Mouse (Mus musculus) cerebellum, adult 9-11 months (tissue): ENCODE measurements around the gene Crb2.

Experiments
- DNase-seq: peaks from one replicate; pipeline ENCODE4 v3.0.0; 2022

Gene Crb2

DNA sequence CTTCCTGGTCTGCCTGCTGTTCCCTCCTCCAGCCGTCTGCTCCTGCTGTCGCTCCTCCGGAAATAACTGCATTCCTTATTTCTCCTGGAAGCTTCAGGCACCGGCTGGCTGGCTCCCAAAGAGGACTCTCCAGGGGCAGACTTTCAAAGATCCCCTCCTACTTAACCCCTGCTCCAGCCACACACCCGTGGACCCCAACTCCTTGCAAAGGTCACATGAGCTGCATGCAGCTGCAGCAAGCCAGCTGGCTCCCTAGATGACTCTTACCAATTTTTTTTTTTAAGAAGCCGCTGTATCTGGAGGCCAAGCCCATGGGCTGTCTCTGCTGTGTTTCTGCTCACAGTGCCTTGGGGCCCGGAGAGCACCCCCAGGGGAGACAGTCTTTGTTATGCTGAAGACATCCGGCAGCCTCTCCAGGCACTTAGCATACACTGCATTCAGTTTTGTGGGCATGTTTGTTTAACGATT is 8.9 kb upstream of the Crb2 start:
- DNase-seq: no peak

- DNase-seq: no peak
These were observed 8.3 kb upstream of the Crb2 start for GRCm38 (mm10) chr2:37767739-37768138.

GRCm38 (mm10) chr2:37768903-37769302 is 7.1 kb upstream of the Crb2 start:
- no peak for DNase-seq

DNA sequence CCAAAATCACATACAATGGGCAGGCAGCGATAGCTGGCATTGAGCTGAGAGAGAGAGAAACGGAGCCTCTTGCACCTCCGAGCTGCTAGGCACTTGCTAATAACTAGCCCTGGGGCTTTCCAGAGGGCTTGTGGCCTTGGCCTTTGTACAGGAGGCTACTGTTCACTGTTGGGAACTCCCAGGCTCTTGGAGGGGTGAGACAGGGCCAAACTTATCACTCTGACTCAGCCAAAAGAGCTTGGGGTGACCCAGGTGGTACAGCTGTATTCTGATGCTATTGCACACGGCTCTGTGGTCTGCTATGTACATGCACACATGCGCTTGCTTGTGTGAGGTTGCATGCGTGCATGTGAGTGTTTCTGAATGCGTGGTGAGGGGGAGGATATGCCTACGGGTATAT is 6.3 kb upstream of the Crb2 start:
- no peak for DNase-seq

GRCm38 (mm10) chr2:37771618-37772285 is 4.3 kb upstream of the Crb2 start:
- peak; percentile 90 for DNase-seq

GRCm38 (mm10) chr2:37774571-37774970 is 1.5 kb upstream of the Crb2 start:
- no peak for DNase-seq

DNA sequence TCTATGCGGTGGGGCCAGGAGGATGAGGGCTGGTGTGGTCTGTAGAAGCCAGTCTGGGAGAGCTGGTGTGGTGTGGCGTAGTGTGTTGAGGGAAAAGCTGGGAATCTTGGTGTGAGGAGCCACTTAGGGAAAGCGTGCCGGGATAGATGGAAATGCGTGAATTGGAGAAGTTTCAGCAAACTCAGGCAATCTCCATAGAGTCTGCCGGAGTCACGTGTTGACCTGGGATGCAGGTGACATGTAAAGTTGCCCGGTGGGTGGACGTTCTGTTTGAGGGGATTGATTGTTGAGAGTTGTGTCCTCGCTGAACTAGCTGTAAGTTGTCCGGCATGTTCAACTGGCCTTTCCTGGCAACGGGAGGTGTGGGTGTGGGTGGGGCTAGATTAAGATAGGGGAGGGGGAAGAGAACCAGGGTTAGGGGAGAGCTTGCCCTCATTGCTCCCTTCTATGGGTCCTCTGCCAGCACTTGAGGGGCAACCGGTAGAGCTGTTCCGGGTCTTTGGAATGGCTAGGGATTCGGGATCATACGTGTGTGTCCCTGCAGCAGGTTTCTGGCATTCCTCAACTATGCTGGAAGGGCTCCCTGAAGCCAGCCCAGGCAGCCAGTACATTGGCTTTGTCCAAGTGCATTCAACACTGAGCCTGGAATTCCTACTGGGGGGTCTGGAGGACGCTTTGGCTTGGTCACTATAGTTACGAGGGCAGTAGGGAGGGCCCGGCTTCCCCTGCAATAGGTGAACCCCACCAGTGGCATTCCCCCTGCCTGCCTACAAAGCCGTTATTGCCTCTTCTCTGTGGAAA is 762 bp downstream of the Crb2 start:
- no peak for DNase-seq

- DNase-seq: no peak
These were observed 2.1 kb downstream of the Crb2 start for GRCm38 (mm10) chr2:37777958-37778720.

GRCm38 (mm10) chr2:37780270-37780929 is 4.4 kb downstream of the Crb2 start:
- no peak for DNase-seq

GRCm38 (mm10) chr2:37781421-37781820 is 5.4 kb downstream of the Crb2 start:
- no peak for DNase-seq

GRCm38 (mm10) chr2:37782002-37782401 is 6.0 kb downstream of the Crb2 start:
- no peak for DNase-seq

DNA sequence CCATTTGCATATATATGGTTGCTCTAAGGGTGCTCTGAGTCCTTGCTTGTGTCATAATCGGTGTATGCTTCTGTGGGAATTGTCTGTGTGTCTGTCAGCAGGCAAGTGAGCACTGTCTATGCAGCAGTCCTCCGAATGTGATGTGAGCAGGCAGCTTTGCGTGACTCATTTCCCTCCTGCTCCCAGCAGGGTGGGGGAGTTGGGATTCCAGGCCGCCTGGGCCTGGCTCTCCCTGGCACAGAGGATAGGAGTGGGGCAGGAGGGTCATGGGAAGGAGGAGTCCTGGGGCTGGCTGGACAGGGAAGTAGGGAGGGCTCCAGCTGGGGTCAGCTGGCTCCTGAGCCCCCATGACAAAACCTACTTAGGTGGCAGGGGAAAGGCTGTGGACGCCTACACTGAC is 8.4 kb downstream of the Crb2 start:
- no peak for DNase-seq

DNA sequence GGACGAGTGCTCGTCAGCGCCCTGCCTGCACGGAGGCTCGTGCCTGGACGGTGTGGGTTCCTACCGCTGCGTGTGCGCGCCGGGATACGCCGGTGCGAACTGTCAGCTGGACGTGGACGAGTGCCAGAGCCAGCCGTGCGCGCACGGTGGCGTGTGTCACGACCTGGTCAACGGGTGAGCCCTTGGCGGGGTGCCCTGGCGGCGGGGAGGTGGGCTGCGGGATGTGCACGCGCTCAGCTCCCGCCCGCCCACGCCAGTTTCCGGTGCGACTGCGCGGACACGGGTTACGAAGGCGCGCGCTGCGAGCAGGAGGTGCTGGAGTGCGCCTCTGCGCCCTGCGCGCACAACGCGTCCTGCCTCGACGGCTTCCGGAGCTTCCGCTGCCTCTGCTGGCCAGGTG is 10.4 kb downstream of the Crb2 start:
- peak; percentile 52 for DNase-seq

- peak; percentile 76 for DNase-seq
These were observed 12.3 kb downstream of the Crb2 start for GRCm38 (mm10) chr2:37788176-37788962.

DNA sequence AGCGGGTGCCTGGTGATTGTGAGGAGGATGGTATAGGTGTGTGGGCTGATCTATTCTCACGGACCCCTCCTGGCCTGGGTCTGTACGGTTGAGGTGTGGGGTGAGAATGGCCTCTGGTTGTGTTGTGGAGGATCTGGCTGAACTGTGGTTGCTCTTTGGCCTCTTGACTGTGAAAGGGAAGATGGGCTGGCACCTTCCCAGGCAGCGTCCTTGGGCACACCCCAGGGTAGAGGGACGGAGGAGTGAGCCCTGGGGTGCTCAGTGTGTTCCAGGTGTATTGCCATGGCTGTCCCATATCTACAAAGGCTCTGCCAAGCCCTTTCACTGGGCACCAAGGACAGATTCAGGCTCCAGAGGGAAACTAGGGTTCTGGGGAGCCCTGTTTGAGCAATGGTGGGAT is 13.0 kb downstream of the Crb2 start:
- DNase-seq: peak; percentile 53

GRCm38 (mm10) chr2:37789995-37790394 is 13.9 kb downstream of the Crb2 start:
- peak; percentile 70 for DNase-seq

GRCm38 (mm10) chr2:37790738-37791137 is 14.7 kb downstream of the Crb2 start:
- DNase-seq: peak; percentile 56

- no peak for DNase-seq
These were observed 15.3 kb downstream of the Crb2 start for GRCm38 (mm10) chr2:37791340-37791739.

DNA sequence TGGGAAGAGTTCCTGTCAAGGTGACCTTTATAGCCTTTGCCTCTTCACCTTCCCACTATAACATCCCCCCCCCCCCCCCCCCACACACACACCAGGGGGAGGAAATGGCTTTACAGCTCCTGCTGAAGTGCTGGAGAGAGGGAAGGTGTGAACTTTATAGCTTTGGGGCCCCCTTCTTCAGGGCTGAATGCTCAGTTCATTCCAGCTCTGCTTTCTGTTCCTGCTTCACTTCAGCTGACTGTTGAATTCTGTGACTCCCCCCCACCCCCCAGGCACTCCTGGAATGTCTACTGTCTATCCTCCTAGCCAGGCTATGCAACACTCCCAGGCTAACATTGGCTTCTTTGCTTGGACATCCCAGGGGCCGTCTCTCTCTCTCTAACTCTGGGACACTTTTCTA is 20.0 kb downstream of the Crb2 start:
- no peak for DNase-seq

GRCm38 (mm10) chr2:37797046-37797445 is 21.0 kb downstream of the Crb2 start:
- no peak for DNase-seq

GRCm38 (mm10) chr2:37799137-37799536 is 23.1 kb downstream of the Crb2 start:
- no peak for DNase-seq

DNA sequence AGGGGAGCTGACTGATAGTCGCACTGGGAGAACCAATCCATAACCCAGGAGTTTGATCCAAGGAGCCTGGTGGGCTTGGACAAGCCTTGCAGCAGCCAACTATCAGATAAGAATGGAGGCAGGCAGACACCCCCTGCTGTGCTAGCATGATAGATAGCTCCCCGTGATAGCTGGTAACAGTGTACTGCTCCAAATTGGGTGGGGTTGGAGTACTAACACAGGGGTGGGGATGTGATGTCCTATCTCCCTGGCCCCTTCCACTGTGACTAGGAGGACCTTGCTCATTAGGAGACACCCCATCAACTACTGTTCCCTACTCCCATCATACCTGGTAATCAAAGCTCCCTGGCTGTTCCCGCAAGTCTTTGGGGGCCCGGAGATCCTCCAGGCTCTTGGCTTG is 25.6 kb downstream of the Crb2 start:
- no peak for DNase-seq
